Mouse (Mus musculus): ENCODE data around the gene Mpped2.

The Mpped2 gene

DNA sequence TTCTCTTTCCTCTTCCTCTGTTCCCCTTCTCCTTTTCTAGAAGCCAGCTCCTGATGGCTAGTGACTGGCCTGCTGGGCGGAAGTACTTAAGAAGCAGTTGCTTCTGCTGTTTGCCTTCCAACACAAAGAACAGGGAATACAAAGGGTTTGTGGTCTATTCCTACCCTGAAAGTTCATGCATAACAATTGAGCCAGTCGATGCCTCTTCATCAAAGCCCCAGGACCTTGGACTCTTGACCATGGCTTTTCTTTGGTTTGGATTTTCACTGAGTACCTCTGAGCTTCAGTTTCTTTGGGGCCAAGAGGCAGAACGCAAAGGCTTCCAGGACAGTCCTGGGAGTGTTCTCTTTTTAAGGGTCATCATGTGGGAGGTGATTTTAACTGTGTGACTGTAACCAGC, 57.8 kb downstream of the Mpped2 start:
- no peak for DNase-seq

DNA sequence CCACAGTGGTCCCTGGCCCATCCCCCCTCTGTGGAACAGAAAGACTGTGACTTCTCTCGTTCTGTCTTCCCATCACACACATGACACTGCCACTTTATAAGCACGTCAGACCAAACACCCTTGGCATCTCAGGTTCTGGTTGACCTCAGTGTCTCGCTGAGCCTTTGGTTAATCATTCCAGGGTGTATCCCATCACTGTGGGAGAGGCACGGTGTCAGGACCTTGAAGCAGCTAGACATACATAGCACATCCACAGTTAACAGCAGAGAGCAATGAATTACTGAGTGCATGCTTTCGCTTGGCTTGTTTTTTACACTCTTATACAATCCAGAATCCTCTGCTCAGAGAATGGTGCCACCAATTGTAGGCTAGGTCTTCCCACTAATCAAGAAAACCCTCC, 60.6 kb downstream of the Mpped2 start:
- DNase-seq: no peak

DNA sequence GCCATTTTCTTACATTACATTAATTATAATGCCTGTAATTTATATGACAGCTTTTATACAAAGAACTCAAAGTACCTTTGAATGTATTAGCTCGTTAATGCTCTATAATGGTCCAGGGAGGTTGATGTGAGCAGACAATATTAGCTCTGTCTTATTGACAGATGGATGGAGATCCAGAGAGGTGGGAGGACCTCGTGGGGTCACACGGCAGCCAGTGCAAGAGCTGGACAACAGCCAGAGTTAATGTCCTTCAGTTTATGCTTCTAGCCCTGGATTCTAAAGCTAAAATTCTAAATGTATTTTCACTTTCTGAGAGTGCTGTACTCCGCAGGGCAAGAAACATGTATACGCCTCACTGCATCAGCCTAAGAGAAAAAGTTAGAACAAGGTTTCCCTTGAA, 61.6 kb downstream of the Mpped2 start:
- DNase-seq: no peak

DNA sequence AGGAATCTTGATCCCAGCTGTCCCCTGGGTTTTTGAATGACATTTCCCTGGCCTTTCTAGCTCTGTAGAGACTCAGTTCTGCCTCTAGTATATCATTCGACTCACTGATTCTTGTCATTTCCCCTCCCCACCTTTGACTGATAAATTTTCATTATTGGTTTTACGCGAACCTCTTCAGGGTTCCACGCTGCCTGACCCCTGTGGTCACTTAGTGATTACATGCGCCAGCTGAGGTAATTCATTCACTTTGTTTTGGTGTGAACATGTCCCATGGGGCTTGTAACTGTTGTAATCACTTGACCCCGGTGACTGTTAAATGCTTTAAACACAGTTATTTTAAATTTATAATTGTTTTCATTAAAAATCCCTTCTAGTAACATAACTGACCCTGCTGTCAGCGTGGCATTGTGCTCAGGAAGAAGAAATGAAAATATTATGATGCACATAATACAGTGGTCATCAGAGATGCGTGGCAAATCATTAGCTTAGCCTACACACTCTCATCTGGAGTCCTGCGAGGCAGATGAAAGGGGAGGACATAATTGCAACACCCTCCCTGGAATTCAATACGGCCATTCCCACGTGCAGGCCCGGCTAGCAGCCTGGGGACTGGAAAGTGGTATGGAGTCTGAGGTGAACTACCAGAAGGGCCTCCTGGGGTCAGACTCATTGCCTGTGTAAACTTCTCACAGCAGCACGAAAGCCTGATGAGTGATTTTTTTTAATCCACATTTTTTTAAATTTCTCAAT, 63.5 kb downstream of the Mpped2 start:
- DNase-seq: no peak

DNA sequence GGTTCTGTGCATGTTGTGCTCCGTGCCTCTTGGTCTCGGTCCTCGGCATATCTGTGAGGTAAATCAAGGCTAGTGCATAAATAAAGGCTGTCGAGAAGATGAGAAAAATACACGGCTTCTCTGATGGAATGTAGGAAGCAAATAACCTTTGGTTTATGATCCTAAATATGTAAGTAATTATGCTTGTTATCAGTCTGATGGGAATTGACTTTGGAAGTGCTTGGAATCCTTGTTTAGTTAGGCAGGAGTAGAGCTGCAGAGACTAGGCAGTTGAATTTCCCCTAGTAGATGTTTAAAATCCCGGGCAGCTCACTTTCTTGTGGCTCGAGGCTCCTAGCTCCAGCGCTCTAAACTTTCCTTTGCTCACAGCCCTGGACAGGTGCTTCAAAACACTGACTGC, 69.9 kb downstream of the Mpped2 start:
- no peak for DNase-seq

DNA sequence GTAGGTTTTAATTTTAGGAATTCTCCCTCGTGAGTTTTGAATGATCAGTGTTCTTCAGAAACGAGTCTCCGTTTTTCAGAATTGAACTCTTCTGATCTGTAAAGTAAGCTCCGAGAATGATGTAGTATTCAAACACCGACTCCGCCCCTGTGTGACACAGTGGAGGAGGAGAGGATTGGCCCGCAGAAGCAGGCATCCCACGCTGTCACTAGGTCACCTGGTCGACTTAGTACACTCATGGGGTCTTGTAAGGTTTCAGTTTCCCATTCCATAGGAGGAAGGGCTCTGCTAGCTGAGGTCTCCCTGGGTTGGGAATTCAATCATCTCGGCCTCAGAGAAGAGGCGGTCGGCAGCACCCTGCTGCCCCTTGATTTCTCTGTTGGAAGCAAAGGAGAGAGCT, 76.2 kb downstream of the Mpped2 start:
- DNase-seq: no peak

DNA sequence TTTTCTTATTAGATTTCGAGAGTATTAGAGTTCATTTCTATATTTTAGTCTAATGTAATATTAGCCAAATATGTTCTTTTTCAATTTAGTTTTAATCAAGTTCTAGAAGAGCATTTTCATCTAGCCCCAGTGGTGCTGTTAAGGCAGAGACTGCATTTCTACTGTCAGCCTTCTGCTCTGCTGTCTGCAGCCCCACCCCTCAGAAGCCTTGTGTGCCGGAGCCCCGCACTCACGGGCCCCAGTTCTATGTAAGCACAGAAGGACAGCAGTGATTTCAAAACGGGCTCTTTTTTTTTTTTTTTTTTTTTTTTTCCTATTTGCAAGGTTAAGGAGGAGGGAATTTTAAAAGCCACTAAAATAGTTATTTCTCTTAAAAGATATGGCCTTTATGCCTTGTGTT, 79.6 kb downstream of the Mpped2 start:
- no peak for DNase-seq

DNA sequence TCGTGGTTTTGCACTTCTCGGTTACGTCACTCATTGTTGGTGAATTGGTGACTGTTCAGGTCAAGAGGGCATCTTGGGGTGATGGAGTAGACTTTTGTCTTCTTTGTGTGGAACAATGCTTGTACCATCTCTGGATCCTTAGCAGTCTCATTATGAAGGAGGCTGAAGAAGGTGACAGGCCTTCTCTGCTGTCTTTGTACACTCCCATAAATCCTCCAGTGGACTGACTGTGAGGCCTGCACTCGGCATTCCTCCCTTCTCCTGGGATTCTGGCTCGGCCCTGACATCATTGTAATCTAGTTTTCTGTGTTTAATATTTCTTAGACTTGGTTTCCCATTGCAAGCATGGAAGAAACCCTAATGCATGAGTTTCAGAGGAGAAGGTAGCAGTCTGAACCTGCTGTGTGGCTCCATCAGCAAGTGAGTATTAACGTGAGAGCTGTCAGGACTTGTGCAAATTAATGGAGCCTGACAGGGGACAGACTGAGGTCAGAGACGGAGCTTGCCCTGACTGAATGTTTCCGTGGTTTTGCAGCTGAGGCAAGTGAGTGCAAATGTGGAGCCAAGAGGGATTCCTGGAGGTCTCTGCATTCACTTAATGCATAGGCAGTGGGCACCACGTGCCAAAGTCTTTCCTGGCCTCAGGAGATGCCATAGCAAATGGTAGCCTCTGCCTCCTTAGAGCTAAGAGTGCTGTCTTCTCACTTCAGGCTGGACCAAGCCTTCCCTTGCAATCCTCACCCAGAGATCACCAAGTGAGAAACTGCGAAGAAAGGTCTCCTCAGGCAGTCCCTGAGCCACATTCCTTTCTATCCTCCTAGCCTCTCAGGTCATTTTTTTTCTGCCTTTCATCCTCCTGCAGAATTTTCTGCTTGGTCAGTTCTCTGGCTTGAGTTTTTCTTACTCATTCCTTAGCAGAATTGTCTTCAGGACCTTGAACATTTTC, 81.5 kb downstream of the Mpped2 start:
- no peak for DNase-seq

DNA sequence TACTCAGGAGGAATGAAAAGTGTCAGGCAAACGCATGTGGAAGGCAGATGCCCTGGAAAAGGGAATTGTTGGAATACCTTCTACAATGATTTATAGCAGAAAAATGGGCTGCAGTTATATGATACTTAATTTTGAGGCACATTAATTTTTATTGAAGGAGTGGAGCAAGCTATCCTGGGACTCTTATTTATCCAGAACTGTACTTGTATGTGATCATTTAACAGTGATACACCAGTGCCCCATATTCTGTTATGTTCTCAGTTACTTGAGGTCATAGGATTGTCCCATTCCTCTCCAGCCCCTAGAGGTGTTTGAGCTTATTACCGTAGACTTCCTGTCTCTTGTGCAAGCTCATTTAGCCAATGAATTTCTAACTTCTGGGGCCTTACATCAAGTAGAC, 82.9 kb downstream of the Mpped2 start:
- no peak for DNase-seq

DNA sequence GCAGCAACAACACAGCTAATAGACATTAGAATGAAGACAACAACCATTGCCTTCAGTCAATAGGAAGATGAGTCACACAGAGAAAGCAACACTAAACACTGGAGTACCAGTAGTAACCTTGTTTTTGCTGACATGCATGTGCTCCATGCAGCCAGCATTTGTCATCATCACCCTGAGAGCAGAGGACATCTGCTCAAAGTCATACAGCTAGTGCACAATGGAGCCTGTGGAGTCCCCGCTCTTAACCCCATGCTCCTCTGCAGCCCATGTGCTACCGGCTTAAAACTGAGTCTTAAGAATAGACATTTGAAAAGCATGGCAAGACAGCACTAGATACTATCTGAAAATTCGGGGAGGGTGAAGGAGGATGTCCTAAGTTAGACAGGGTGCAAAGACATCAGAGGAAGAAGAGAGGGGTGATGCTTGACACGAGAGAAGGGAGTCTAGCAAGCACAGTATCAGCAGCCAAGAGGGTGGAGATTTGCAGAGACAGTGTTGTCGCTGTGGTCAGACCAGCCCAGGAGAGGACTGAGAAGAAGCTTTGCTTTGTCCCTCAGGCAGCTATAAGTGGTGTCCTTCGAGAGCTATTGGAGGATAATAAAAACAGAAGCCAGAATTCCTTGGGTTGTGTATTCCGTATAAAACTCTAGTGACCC, 85.9 kb downstream of the Mpped2 start:
- no peak for DNase-seq

DNA sequence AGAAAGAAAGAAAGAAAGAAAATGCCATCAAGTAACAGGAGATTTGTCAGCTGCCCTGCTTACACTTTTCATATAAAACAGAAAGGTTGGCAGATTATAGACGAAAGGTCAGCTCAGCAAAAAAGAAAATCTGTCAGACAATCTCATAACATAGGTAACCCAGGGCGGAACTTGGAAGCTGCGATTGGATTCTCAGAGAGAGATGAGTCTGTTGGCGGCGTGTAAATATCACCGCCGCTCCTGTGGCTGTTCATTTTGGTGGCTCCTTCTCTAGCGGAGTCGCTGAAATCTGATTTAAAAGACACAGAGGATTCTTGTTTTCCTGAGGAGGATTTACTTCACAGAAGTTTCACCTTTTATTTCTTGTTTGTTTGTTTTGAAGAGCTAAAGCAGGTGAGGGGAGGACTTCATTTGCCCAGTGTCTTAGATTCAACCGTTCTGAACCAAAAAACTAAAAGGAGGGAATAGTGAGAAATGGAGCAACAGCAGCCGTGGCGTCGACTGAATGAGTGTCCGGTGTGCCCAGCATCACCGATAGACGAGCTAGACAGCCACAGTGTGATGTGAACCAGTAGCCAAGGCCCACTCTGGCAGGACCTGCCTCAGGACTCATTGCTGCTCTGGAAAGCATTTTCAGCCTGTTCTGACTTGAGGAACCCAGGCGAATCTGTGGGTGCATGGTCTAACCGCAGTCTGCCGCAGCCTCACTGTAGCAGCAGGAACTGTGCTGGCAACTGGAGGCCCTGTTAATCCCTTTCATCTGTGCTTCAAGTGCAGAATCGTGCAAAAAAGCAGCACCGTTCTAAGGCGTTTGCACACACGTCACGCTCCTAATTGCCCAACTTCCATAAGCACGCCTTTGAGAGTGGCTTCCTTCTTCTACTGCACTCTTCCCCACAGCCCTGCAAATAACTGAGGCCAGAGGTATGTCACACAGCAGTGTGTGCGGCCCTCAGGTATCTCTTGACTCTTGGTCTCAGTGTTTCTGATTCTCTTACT, 88.4 kb downstream of the Mpped2 start:
- DNase-seq: no peak

DNA sequence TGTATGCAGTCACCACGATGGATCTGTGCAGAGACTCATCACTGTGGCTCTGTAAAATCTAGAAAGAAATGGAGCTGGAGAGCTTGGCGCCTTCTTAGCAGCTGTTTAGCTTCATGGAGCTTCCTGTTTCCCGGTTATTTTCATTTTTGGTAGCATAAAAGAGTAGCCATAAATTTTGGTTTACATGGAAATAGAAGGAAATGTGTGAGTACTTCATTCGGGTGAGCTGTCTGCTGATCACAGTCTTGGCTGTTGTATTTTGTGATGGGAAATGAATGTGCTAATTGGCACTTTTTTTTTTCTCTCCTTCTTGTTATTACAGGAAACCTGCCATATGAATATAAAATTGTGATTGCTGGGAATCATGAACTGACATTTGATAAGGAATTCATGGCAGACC, 90.2 kb downstream of the Mpped2 start:
- no peak for DNase-seq

DNA sequence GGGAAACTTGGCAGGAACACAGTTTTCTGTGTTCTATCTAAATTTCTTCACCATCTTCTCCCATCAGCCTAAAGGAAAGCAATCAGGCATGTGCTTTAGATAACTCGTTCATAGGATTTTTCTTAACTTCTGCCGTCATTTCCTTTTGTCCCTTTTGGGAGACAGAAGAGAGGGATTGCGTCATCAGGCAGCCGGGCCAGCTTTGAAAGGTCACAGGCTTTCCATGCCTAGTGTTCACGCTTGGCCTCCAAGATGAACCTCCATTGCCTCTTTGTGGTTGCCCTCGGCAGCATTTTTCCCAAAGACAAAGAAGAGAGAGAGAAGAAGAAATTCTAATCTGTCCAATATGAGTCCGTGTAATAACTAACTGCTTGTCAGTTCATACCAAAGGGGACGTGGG, 95.0 kb downstream of the Mpped2 start:
- DNase-seq: no peak

DNA sequence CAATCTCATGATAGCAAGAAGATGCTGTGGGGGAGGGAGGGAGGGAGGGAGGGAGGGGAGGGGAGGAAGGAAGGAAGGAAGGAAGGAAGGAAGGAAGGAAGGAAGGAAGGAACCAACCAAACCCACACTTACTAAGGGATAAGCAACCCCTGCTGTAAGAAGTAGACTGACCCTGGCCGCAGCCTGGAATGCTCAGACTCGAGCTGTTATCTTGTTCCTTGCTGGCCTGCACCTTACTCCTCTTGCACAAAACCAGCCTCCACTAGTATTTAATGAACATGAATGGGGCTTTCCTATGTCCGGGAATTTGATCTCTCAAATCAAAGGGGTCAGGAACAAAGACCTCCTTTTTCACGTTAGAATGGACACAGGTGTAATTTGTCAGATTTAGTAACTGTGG, 95.5 kb downstream of the Mpped2 start:
- no peak for DNase-seq

DNA sequence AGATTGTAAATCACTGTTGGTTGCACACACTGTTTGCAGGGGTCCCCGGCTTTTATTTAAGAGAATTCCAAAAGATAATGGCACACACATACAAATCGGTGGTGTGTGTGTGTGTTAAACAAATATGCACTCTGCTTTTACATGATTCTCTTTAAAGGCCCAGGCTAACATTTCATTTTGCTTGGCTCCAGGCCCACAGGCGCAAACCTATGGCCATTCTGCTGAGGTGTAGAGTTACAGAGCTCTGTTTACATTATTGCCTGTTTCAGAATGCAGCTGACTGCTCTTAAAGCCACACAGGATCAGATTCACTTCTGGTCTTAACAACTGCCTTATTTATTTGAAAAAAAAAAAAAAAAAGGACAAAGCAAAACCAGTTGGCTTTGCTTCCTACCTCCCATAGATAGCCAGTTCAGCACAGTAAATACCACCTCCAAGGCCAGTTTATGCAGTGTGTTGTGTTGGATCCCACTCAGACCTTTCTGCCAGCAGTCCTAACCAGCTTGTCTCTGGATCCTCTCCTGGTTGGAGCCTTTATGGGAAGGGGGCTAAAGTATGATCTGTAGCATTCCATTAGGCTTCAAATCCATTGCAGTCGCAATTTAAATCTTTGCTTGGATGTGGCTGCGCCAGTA, 96.7 kb downstream of the Mpped2 start:
- no peak for DNase-seq

DNA sequence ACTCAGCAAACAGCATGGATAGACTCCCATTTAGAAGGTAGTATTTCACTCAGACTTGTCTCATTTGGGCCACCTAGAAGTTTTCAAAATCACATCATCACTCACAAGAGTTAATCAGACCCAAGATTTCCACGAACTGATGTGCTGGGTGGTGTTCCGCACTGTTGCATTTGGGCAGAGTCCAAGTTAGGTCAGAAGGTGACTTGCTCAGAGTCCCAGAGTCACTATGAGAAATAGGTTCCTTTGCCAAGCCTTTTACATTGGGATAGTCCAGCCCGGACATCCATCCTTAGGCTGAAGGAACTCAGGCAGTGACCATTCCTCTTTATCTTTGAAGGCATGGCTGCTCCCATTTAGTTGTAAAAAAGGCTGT, 97.2 kb downstream of the Mpped2 start:
- DNase-seq: no peak

DNA sequence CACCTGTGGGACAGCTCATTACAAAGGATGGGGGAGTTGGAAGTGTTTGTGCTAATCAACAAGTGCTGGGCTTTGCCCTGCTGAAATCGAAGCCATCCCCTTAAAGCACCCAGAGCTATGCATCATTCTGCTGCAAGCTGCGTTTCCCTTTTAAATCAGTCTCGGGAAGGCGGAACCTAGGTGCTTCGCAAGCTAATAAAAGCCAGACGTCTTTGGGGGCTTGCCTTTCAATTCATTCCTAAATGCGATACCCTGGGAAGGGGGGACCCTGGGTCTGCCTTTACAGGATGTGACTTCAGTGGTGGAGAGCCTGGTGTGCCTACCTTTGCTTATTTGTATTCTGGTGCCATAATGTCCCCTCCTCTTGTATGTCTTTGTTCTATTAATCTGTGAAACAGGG, 103.2 kb downstream of the Mpped2 start:
- no peak for DNase-seq

DNA sequence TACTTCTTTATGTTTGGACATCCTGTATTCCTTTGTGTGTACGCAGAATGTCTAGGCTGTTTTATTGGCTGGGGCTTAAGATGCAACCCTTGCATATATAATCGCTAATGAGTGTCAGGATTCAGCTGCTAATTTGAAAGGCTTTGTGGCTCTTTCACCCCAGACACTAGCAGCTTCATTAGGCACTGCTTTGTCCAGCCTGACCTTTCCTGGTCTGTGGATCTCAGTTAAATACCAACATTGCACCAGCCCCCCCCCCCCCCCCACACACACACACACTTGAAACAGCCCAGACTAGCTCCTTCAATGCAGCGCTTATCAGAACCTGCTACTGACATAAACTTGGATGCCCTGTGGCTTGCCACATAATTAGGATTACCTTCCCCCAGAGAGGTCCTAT, 104.8 kb downstream of the Mpped2 start:
- no peak for DNase-seq

DNA sequence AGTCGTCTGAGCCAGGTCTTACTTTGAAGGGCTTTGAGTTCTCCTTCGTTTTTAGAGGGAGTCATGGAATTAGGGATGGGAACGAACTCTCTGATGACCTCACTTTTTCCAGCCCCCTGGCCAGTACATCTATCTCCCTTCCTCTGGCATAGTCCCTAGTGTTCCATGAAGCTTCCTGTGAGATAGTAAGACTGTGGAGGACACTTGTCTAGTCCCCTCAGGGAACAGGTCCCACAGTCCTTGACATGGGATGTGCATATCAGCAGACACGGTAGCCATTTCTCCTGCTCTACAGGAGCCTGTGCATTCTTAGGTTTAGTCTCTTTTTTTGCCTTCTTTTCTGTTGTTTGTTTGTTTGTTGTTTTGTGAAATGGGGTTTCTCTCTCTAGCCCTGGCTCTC, 105.8 kb downstream of the Mpped2 start:
- no peak for DNase-seq

DNA sequence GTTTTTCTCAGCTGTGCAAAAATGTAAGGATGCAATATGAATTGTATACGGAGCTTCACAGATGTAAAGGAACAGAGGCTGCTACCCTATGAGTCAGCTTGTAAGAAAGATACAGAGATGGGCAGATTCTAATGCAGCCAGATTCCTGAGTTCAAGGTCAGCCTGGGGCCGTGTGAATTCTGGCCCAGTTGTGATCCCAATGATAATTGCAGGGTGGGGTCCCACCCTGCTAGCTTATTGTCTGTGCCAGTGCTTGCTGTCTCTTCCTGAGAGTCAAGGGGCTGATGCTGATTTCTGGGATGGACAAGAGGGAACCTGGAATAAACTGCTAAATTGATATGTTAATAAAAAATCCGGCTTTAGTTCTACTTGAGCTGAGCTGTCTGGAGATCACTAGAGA, 122.8 kb downstream of the Mpped2 start:
- DNase-seq: no peak

DNA sequence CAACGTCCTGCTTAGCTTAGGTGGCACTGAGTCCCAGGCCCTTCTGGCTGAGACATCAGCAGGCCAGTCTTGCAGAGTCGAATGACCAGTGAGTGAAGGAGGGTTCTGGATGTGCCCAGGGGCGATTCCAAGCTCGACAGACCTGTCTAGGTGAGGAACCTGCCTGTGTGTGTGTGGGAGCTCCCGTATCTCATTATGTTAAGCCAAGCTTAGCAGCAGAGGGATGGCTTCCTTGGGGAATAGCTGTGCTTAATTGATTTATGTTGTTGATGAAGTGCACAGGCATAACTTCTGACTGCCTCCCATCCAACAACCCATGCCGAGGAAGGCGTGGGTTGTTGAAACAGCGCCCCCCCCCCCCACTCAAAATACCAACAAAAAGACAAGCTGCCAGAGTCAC, 128.2 kb downstream of the Mpped2 start:
- no peak for DNase-seq

DNA sequence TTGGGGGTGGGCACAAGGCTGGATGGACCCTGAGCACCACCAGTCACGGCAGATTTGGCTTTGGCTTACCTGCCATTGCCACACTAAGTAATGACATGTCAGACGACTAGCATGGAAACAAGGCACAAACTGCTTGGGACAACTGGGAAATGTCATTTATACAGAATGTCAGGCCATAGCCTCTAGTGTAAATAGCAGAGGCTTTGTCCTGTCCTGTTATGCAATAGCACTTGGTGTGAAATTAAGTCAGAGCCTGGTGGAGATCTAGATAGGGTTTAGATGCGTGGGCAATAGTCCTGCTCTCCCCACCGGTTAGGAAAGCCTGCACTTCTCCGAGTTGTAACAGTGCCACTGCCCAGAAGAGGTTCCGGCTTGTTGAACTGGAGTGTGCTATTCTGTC, 128.8 kb downstream of the Mpped2 start:
- no peak for DNase-seq
